Mouse (Mus musculus): Measurements from ENCODE around the gene Hspb3. TPM values are rescaled to one million over a fixed set of nuclear protein-coding genes. Genes with fewer than 3 reads are reported as not detected.
A peak's percentile ranks its signal among the peaks of the same experiment; 100 is the strongest.

Hspb3 gene
- polyA plus RNA-seq, 1 experiment from 2014 or later = not detected

DNA sequence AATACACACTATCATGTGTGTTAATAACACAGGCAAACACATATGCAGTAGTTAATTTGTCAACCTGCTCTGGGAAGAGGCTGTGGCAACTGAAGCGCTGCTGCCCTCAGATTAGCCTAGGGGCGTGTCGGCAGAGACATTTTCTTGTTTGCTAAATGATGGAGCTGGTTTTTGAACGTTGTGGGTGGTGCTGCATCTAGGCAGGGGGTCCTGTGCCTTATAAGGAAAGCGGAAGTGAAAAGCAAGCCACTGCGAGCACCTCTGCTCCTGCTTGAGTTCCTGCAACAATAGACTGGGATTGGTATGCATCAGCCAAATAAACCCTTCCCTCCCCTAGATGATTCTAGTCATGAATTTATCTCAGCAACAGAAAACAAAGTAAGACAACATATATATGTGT lies 31.0 kb downstream of the Hspb3 start:
- H3K4me1 ChIP-seq (ENCODE audit: control insufficient read depth, insufficient read depth, low read length) = 0 out of 2 replicates have a peak, but pooled peaks cover 2% of the 10 kb centered on the region
- WGBS = 42% methylated on average over 6 of the region's 6 CpGs
- H3K36me3 ChIP-seq (ENCODE audit: control insufficient read depth, insufficient read depth, low read length) = no peaks in the 10 kb centered on the region
- no peak overlapping the region for H3K27ac ChIP-seq (ENCODE audit: low read length)
- H3K9ac ChIP-seq (replicated peaks; ENCODE audit: low read depth, low read length) = no peak overlapping the region
- ATAC-seq (ENCODE audit: insufficient number of reproducible peaks, insufficient read depth, low FRiP score, low read depth) = no peak
- no peaks in the 10 kb centered on the region for H3K9me3 ChIP-seq (ENCODE audit: control insufficient read depth, low read depth, low read length)
- H3K4me2 ChIP-seq (replicated peaks; ENCODE audit: low read depth, low read length) = no peak overlapping the region
- no peak overlapping the region for H3K4me3 ChIP-seq (ENCODE audit: low read depth, low read length)
- H3K27me3 ChIP-seq (ENCODE audit: control insufficient read depth, insufficient read depth, low read length) = no peaks in the 10 kb centered on the region

- no peak overlapping the region for H3K9ac ChIP-seq (replicated peaks; ENCODE audit: low read depth, low read length)
- H3K27me3 ChIP-seq (ENCODE audit: control insufficient read depth, insufficient read depth, low read length) = no peaks in the 10 kb centered on the region
- no peaks in the 10 kb centered on the region for H3K9me3 ChIP-seq (ENCODE audit: control insufficient read depth, low read depth, low read length)
- no peaks in the 10 kb centered on the region; the same call in 1 of the 2 replicates for H3K4me1 ChIP-seq (ENCODE audit: control insufficient read depth, insufficient read depth, low read length)
- H3K27ac ChIP-seq (ENCODE audit: low read length) = no peak overlapping the region
- H3K36me3 ChIP-seq (ENCODE audit: control insufficient read depth, insufficient read depth, low read length) = no peaks in the 10 kb centered on the region
- ATAC-seq (ENCODE audit: insufficient number of reproducible peaks, insufficient read depth, low FRiP score, low read depth) = no peak
- no peak overlapping the region for H3K4me2 ChIP-seq (replicated peaks; ENCODE audit: low read depth, low read length)
- WGBS = 78% methylated on average over 8 of the region's 8 CpGs
- no peak overlapping the region for H3K4me3 ChIP-seq (ENCODE audit: low read depth, low read length)
Observed at GRCm38 (mm10) chr13:113627601-113628000, 35.9 kb downstream of the Hspb3 start.

DNA sequence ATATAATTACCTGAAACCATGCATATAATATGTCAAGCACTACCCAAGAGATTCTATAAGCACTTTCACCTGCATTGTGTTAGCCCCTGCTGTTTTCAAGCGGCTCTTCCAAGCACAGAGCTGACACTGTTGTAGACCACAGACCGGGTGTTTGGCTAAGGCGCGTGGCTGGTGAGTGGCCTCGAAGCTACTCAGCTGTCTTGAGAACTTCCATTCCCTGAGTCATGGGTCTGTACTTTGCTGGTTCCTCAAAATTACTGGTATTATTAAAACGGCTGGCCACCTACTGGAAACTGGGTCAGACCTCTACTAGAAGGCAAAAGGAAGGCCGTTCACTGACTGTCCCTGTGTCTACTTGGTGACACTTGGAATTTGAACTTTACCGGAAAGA lies 40.6 kb downstream of the Hspb3 start:
- Histone ChIP-seq H3K27ac (ENCODE audit: low read length) (no peak overlapping the region), H3K4me3 (ENCODE audit: low read depth, low read length) (no peak overlapping the region), H3K9ac (replicated peaks; ENCODE audit: low read depth, low read length) (no peak overlapping the region), H3K27me3 (ENCODE audit: control insufficient read depth, insufficient read depth, low read length) (no peaks in the 10 kb centered on the region), H3K4me2 (replicated peaks; ENCODE audit: low read depth, low read length) (no peak overlapping the region), H3K9me3 (ENCODE audit: control insufficient read depth, low read depth, low read length) (no peaks in the 10 kb centered on the region), H3K36me3 (ENCODE audit: control insufficient read depth, insufficient read depth, low read length) (no peaks in the 10 kb centered on the region), H3K4me1 (ENCODE audit: control insufficient read depth, insufficient read depth, low read length) (peaks cover 4% of the 10 kb centered on the region; the same call in 1 of the 2 replicates)
- 81% methylated on average over 8 of the region's 8 CpGs for WGBS
- no peak for ATAC-seq (ENCODE audit: insufficient number of reproducible peaks, insufficient read depth, low FRiP score, low read depth)

DNA sequence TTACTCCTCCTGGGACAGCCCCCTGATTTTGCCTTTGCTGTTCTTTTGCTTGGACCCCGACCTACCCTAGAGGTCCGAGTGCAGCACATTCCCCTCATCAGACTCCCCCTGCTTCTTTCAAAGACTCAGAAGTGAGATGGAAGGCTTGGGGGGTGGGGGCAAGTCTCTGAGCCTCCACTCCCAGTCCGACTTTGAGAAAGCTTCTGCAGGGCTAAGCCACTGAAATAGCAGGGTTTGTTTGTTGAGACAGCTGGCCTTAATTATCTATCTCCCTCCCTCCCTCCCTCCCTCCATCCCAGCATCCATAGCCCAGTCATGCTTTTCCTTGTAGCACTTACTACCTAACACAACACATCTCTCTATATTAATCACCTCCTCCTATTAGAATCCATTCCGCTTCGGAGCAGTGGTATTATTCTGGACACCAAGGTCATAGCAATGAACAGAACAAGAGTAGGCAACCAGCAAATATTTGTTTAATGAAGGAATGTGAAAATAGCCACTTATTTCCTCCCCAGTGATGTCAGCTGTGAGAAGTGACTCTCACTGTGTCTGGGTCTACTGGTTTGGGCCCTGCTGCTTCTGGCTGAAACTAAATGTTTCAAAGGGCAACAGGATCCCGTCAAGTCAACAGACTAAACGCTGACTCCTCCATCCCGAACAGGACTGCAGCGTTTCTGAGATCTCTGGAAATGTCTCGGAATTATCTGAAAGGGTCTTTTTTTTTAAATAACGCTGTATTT lies 41.2 kb downstream of the Hspb3 start:
- Histone ChIP-seq H3K27me3 (ENCODE audit: control insufficient read depth, insufficient read depth, low read length) (no peaks in the 10 kb centered on the region), H3K9me3 (ENCODE audit: control insufficient read depth, low read depth, low read length) (no peaks in the 10 kb centered on the region), H3K4me3 (ENCODE audit: low read depth, low read length) (no peak overlapping the region), H3K36me3 (ENCODE audit: control insufficient read depth, insufficient read depth, low read length) (no peaks in the 10 kb centered on the region), H3K4me1 (ENCODE audit: control insufficient read depth, insufficient read depth, low read length) (peaks cover 5% of the 10 kb centered on the region; the same call in 1 of the 2 replicates), H3K9ac (replicated peaks; ENCODE audit: low read depth, low read length) (no peak overlapping the region), H3K27ac (ENCODE audit: low read length) (no peak overlapping the region), H3K4me2 (replicated peaks; ENCODE audit: low read depth, low read length) (no peak overlapping the region)
- WGBS = 43% methylated on average over 11 of the region's 11 CpGs
- ATAC-seq (ENCODE audit: insufficient number of reproducible peaks, insufficient read depth, low FRiP score, low read depth) = no peak

GRCm38 (mm10) chr13:113619003-113619402 lies 44.5 kb downstream of the Hspb3 start:
- H3K27ac ChIP-seq (ENCODE audit: low read length) = no peak overlapping the region

DNA sequence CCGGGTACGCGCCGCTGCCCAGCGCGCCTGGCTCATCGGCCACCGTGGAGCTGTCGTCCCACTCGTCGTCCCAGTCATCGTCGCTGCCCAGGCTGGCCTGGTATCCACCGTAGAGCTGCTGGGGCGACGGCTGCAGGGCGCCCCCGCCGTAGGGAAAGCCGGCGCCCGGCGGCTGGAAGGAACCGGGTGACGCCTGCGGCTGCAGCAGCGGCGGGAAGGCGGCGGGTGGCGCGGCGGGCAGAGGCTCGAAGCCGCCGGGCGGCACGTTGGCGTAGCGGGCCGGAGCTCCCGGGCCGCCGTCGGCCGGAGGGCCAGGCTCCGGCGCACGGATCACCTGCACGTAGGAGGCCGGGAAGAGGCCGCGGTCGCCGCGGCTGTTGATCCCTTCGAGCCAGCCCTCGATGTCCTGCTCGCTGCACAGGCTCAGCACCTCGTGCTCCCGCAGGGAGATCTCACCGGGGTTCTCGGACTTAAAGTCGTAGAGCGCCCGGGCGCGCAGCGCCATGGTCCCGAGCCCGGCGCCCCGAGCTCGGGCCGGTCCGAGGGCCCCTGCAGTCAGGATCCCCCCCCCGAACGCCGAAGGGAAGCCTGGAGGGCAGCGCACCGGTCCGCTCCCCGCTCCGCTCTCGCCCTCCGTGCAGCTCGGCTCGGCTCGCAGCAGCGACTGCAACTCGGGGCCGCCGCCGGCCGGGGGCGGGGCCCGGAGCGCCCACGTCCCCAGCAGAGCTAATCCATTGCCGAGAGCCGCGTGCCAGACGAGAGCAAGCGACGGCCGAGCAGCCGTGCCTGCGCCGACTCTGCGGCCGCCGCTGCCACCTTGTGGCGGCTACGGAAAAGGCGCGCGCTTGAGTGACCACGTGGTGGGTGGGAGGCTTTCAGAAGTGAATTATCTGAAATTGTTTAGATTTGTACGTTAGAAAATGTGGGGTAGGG lies 45.3 kb downstream of the Hspb3 start, which contains the start of gene Snx18:
Gene Snx18, minus strand, starts transcription at position 674 of the 933 bp plus-strand sequence.
- Histone ChIP-seq H3K4me1 (ENCODE audit: control insufficient read depth, insufficient read depth, low read length) (peaks cover 36% of the 10 kb centered on the region), H3K36me3 (ENCODE audit: control insufficient read depth, insufficient read depth, low read length) (peaks cover 3% of the 10 kb centered on the region; the same call in 1 of the 2 replicates), H3K4me3 (ENCODE audit: low read depth, low read length) (peak within 1 kb of the TSS; percentile 63), H3K27me3 (ENCODE audit: control insufficient read depth, insufficient read depth, low read length) (no peaks in the 10 kb centered on the region), H3K27ac (ENCODE audit: low read length) (peak within 1 kb of the TSS; percentile 82), H3K9me3 (ENCODE audit: control insufficient read depth, low read depth, low read length) (no peaks in the 10 kb centered on the region), H3K9ac (replicated peaks; ENCODE audit: low read depth, low read length) (peak within 1 kb of the TSS; percentile 90), H3K4me2 (replicated peaks; ENCODE audit: low read depth, low read length) (peak within 1 kb of the TSS; percentile 94)
- peak; percentile 92 for ATAC-seq (ENCODE audit: insufficient number of reproducible peaks, insufficient read depth, low FRiP score, low read depth)
- under 1% methylated on average over 110 of the region's 119 CpGs for WGBS

More at GRCm38 (mm10) chr13:113619003-113619402, 44.5 kb downstream of the Hspb3 start:
- Histone ChIP-seq H3K36me3 (ENCODE audit: control insufficient read depth, insufficient read depth, low read length) (peaks cover 3% of the 10 kb centered on the region; the same call in 1 of the 2 replicates), H3K9me3 (ENCODE audit: control insufficient read depth, low read depth, low read length) (no peaks in the 10 kb centered on the region), H3K9ac (replicated peaks; ENCODE audit: low read depth, low read length) (no peak overlapping the region), H3K27me3 (ENCODE audit: control insufficient read depth, insufficient read depth, low read length) (no peaks in the 10 kb centered on the region), H3K4me2 (replicated peaks; ENCODE audit: low read depth, low read length) (no peak overlapping the region), H3K4me1 (ENCODE audit: control insufficient read depth, insufficient read depth, low read length) (peaks cover 28% of the 10 kb centered on the region), H3K4me3 (ENCODE audit: low read depth, low read length) (no peak overlapping the region)
- ATAC-seq (ENCODE audit: insufficient number of reproducible peaks, insufficient read depth, low FRiP score, low read depth) = no peak
- 57% methylated on average over 9 of the region's 9 CpGs for WGBS

- H3K27me3 ChIP-seq (ENCODE audit: control insufficient read depth, insufficient read depth, low read length) = no peaks in the 10 kb centered on the region
- no peak for ATAC-seq (ENCODE audit: insufficient number of reproducible peaks, insufficient read depth, low FRiP score, low read depth)
- 8% methylated on average over 49 of the region's 49 CpGs for WGBS
- peak overlapping the region; percentile 94 for H3K4me2 ChIP-seq (replicated peaks; ENCODE audit: low read depth, low read length)
- peaks cover 44% of the 10 kb centered on the region for H3K4me1 ChIP-seq (ENCODE audit: control insufficient read depth, insufficient read depth, low read length)
- peak overlapping the region; percentile 90 for H3K9ac ChIP-seq (replicated peaks; ENCODE audit: low read depth, low read length)
- H3K27ac ChIP-seq (ENCODE audit: low read length) = no peak overlapping the region
- peak overlapping the region; percentile 63 for H3K4me3 ChIP-seq (ENCODE audit: low read depth, low read length)
- H3K9me3 ChIP-seq (ENCODE audit: control insufficient read depth, low read depth, low read length) = no peaks in the 10 kb centered on the region
- peaks cover 3% of the 10 kb centered on the region; the same call in 1 of the 2 replicates for H3K36me3 ChIP-seq (ENCODE audit: control insufficient read depth, insufficient read depth, low read length)
Observed at GRCm38 (mm10) chr13:113617338-113617890, 46.1 kb downstream of the Hspb3 start.

DNA sequence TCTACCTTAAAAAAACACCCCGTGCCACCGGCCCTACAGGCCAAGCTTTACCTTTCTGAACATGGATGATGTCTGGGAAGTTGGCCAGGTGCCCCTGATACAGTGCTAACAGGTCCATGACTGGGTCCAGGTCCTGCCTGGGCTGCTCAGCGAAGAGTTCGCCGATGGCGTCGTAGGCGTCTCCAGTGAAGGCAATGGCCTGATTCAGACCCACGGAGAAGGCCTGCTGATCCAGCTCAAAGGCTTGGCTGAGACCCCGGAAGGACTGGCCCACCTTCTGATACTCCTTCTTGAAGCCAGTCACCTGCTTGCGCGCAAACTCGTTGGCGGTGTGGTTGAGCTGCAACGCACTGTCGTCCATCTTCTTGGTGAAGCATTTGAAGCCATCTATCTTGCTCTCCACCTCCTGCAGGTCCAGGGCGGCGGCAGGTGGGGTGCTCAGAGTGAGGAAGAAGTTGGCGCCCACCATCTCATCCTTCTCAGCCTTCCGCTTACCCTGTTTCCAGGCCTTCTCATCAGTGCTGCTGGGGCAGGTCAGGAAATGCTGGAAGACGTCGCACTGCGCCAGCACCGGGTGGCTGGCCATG lies 46.6 kb downstream of the Hspb3 start:
- no peak for ATAC-seq (ENCODE audit: insufficient number of reproducible peaks, insufficient read depth, low FRiP score, low read depth)
- peaks cover 49% of the 10 kb centered on the region for H3K4me1 ChIP-seq (ENCODE audit: control insufficient read depth, insufficient read depth, low read length)

More for the DNA sequence above, 46.6 kb downstream of the Hspb3 start:
- peak overlapping the region; percentile 63 for H3K4me3 ChIP-seq (ENCODE audit: low read depth, low read length)
- no peak overlapping the region for H3K27ac ChIP-seq (ENCODE audit: low read length)
- no peaks in the 10 kb centered on the region for H3K9me3 ChIP-seq (ENCODE audit: control insufficient read depth, low read depth, low read length)
- H3K4me2 ChIP-seq (replicated peaks; ENCODE audit: low read depth, low read length) = peak overlapping the region; percentile 94
- no peaks in the 10 kb centered on the region for H3K27me3 ChIP-seq (ENCODE audit: control insufficient read depth, insufficient read depth, low read length)
- H3K9ac ChIP-seq (replicated peaks; ENCODE audit: low read depth, low read length) = peak overlapping the region; percentile 90
- 46% methylated on average over 24 of the region's 24 CpGs for WGBS
- H3K36me3 ChIP-seq (ENCODE audit: control insufficient read depth, insufficient read depth, low read length) = peaks cover 3% of the 10 kb centered on the region; the same call in 1 of the 2 replicates
